Mouse (Mus musculus): ENCODE results near the gene Bcl11b.

The Bcl11b gene

DNA sequence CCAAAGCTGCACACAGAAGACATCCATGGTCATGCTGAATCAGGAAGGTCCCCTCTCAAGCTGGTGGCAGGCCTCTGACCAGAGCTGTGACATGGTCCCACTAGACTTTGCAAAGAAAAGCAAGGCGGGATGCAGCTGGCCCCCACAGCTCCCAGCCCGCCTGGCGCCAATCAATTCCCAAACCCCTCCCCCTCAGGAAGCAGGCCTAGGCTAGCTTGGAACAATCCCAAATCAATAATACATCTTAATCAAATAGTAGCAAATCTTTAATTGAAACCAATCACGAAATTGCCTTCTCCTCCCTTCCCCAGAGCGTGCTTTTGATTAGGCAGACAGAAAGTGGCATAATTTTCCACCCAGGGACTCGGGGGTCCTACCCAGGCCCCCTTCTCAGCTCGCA lies 113.1 kb downstream of the Bcl11b start:
- no peak for DNase-seq (ENCODE audit: low spot score)

DNA sequence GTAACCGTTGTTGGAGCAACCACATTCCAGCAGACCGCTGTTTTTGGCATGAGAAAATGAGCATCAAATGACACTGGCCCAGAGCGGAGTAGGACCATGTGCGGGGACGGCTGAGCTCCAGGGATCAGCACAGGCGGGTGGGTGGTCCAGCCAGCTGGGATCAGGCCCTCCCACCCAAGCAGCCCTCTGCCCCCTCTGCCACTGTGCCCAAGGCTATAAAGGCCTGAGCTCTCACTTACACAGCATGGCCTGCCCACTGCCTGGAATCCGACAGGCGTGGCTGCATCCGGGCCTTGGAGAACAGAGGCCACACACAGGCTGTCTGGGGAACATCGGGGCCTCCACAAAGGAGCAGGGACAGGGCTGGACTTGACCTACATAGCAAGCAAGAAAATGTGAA lies 113.6 kb downstream of the Bcl11b start:
- DNase-seq (ENCODE audit: low spot score): no peak

DNA sequence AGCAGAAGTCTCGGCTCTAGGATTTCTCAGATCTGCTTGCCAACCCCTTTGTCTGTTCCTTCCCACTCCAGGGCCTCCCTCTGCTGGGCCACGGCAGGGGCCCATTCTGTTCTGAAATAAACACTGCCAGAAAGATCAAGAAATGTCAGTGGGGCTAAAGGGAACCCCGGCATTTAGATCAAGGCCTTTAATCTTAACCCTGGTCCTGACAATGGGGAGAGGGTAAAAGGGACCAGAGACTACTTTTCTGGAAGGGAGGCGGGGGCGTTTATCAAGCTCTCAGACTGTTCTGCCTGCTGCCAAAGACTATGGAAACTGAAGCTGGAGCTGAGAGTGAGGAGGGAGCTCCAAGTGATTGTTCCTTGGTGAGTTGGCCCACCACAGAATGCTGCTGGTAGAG lies 114.8 kb downstream of the Bcl11b start:
- no peak for DNase-seq (ENCODE audit: low spot score)

GRCm38 (mm10) chr12:107888049-107888448 lies 115.4 kb downstream of the Bcl11b start:
- DNase-seq (ENCODE audit: low spot score): no peak

GRCm38 (mm10) chr12:107887621-107888020 lies 115.8 kb downstream of the Bcl11b start:
- no peak for DNase-seq (ENCODE audit: low spot score)

DNA sequence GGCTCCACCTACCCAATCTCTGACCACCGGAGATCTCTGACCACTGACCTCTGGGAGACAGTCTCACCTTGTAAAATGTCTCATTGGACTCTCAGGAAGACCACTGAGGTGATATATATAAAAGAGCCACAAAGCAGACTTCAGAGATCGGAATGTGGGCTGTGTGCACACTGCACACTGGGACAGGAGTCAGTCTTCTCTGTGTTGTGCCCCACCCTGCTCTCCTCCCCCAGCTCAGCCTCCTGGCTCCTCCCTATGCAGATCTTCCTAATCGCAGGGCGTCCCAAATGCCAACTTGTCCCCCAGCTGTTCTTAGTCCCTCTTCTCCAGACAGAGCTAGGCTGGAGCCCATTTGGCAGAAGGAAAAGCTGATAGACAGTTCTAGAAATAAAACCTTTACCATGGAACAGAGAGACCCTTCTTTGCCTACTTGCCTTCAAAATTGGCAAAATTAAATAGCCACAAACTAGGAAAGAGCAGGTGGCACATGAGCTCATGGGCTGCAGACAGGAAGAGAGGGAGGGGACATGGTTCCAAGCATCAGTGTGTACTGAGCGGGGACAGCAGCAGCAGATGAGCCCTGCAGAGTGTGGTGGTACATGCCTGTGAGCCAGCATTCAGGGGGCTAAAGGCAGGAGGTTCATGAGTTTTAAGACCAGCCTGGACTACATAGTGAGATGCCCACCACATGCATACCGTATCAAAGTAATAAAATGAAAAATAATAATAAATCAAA lies 118.9 kb downstream of the Bcl11b start:
- no peak for DNase-seq (ENCODE audit: low spot score)

DNA sequence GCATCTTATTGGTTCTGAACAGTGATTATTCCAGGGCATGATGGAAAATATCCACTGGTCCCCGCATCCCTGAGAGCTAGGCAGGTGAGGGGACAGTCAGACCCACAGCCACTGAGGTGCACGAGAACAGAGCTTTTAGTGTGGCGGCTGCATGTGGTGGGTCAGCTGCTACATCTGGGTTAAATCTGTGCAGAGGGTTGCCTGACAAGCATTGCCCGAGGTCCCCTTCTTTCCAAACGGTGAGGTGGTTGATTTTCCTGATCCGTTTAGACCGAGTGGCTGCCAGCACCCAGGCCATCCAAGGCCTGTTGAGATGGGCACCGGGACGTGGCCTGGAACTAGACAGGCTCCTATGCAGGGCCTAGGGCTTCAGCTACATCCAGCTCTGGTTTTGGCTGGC lies 121.7 kb downstream of the Bcl11b start:
- no peak for DNase-seq (ENCODE audit: low spot score)

- DNase-seq (ENCODE audit: low spot score): no peak
These were observed 122.7 kb downstream of the Bcl11b start for GRCm38 (mm10) chr12:107880748-107881147.

- no peak for DNase-seq (ENCODE audit: low spot score)
These were observed 124.2 kb downstream of the Bcl11b start for GRCm38 (mm10) chr12:107879114-107879777.

DNA sequence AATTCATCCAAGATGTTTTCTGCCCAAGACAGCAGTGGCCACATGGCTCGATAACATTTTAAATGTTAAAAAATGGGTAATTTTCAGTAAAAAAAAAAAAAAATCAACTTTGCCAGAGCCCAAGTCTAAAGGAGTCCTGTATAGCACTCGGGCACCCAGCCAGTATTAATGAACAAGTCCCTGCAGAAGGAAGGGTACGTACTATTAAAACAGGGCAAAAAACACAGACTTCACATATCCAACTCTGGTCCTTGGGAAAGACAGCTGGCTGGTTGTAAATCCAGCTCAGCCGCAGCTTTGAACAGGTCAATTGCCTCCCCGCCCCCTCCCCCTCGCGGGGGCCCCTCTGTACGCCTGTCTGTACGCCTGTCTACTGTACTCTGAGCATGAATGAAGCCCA lies 127.2 kb downstream of the Bcl11b start:
- no peak for DNase-seq (ENCODE audit: low spot score)

DNA sequence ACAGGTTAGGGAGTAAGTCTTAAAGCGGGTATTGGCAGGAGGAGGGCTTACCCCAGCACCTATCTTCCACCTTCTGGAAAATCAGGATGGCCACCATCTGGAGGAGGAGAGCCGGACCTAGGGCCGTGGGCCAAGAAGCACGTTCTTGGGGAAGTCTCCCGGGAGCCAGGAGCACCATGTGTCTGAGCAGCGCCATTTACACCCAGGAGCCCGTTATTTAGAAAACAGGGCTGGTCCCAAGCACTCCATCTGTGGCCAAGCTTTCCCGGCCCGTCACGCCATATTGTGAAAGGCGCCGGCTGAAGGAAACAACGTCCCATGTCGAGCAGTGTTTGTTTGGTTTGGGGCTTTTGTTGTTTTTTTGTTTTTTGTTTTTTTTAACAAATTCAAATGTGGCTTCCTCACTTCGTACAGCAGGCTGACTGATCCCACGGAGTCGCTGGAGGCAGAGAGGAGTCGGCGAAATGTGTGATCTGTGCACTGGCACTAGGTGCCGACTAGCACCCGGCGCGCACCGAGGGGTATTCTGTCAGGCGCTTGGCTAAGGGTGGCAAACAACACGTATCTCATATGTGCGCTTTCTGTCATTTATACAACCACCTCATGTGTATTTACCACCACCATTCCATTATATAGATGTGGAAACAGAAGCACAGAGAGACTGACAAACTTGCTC lies 128.8 kb downstream of the Bcl11b start:
- DNase-seq (ENCODE audit: low spot score): no peak

- DNase-seq (ENCODE audit: low spot score): no peak
These were observed 133.8 kb downstream of the Bcl11b start for GRCm38 (mm10) chr12:107869526-107870050.

GRCm38 (mm10) chr12:107868291-107868690 lies 135.1 kb downstream of the Bcl11b start:
- DNase-seq (ENCODE audit: low spot score): no peak

Measured in spleen, adult 12 weeks (tissue).